Mouse (Mus musculus): Measurements from ENCODE around the gene Pik3r6. TPM values are rescaled to one million over a fixed set of nuclear protein-coding genes. Genes with fewer than 3 reads are reported as not detected.

Pik3r6 gene
- polyA plus RNA-seq, 1 experiment from 2014 or later, result 1.6 TPM

DNA sequence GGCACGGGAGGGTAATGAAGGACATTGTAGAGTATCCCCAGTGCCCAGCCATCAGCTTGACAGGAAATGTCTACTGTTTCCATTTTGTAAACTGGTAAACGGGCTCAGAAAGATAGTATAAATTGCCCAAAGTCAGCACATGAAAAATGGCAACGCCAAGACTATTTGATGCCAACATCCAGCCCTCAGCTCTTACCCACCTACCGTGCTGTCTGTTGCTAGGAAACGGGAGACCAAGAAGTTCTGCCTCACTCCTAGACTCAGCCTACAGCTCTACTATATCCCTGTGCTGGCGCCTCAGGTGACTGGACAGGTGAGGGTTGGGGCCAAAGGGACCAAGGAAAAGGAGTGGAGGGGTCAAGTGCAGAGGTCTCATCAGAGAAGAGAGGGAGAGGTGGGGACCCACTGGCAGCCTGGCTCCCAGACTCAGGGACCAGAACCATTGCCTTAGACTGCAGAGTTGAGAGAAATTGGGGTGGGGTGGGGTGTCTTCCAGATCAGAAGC lies 31.2 kb downstream of the Pik3r6 start:
- Histone ChIP-seq H3K9me3 (replicated peaks) (no peaks in the 10 kb centered on the region), H3K4me3 (replicated peaks) (no peak overlapping the region), H3K9ac (no peak overlapping the region), H3K27ac (no peak overlapping the region), H3K36me3 (no peaks in the 10 kb centered on the region), H3K4me2 (no peak overlapping the region), H3K4me1 (replicated peaks) (no peaks in the 10 kb centered on the region), H3K27me3 (no peaks in the 10 kb centered on the region)
- WGBS (ENCODE audit: insufficient replicate concordance), result 63% methylated on average over 6 of the region's 6 CpGs
- ATAC-seq (ENCODE audit: low read depth) (no peak), DNase-seq (no peak)

- Histone ChIP-seq H3K9me3 (replicated peaks) (no peaks in the 10 kb centered on the region), H3K9ac (no peak overlapping the region), H3K36me3 (no peaks in the 10 kb centered on the region), H3K27ac (no peak overlapping the region), H3K4me2 (no peak overlapping the region), H3K27me3 (no peaks in the 10 kb centered on the region), H3K4me3 (replicated peaks) (no peak overlapping the region), H3K4me1 (replicated peaks) (no peaks in the 10 kb centered on the region)
- DNase-seq (no peak), ATAC-seq (ENCODE audit: low read depth) (no peak)
- 59% methylated on average over 4 of the region's 4 CpGs for WGBS (ENCODE audit: insufficient replicate concordance)
These were observed 33.2 kb downstream of the Pik3r6 start for GRCm38 (mm10) chr11:68536026-68536425.

- DNase-seq (no peak), ATAC-seq (ENCODE audit: low read depth) (no peak)
- Histone ChIP-seq H3K4me3 (replicated peaks) (no peak overlapping the region), H3K27me3 (no peaks in the 10 kb centered on the region), H3K4me2 (no peak overlapping the region), H3K36me3 (no peaks in the 10 kb centered on the region), H3K27ac (no peak overlapping the region), H3K9ac (no peak overlapping the region), H3K4me1 (replicated peaks) (no peaks in the 10 kb centered on the region), H3K9me3 (replicated peaks) (no peaks in the 10 kb centered on the region)
- WGBS (ENCODE audit: insufficient replicate concordance), result 42% methylated on average over 4 of the region's 4 CpGs
These were observed 33.6 kb downstream of the Pik3r6 start for GRCm38 (mm10) chr11:68536465-68536864.

DNA sequence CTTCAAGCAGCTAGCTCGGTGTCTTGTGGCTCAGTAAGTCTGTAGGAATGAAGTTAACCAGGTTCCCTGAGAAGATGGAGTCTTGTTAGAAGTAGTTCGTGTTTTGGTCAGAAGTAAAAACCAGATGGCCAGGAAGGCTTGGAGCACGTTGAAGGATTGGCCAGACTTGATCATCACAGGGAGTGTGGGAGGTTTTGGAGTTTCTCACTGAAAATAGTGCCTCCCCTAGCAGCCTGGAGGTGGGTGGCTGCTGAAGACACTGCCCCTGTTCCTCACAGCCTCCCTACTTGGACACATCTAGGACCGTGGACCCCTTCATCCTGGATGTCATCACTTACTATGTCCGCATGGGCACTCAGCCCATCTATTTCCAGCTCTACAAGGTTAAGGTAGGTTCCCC lies 36.8 kb downstream of the Pik3r6 start:
- Histone ChIP-seq H3K27ac (no peak overlapping the region), H3K27me3 (no peaks in the 10 kb centered on the region), H3K4me1 (replicated peaks) (no peaks in the 10 kb centered on the region), H3K4me3 (replicated peaks) (no peak overlapping the region), H3K36me3 (no peaks in the 10 kb centered on the region), H3K9ac (no peak overlapping the region), H3K9me3 (replicated peaks) (no peaks in the 10 kb centered on the region), H3K4me2 (no peak overlapping the region)
- ATAC-seq (ENCODE audit: low read depth) (no peak), DNase-seq (no peak)
- WGBS (ENCODE audit: insufficient replicate concordance), result 52% methylated on average over 5 of the region's 5 CpGs

DNA sequence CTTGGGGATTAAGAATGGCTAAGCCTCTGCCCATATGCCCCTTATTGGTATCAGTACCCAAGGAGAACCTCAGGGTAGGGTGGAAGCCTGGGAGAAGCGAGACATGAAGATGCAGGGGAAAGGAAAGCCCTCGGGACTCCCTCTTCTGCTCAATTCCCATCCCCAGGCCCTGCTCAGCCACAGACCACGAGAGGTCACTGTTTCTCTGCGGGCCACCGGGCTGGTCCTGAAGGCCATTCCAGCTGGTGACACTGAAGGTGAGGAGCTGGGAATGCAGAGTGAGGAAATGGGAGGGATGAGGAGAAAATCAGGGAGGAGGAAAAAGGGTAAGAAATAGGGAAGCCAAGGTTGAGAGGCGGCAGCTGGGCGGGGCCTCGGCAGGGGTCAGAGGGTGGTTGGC lies 41.7 kb downstream of the Pik3r6 start:
- whole genome bisulfite sequencing (ENCODE audit: insufficient replicate concordance), result 22% methylated on average over 8 of the region's 8 CpGs
- Histone ChIP-seq H3K4me2 (no peak overlapping the region), H3K36me3 (no peaks in the 10 kb centered on the region), H3K9ac (no peak overlapping the region), H3K4me1 (replicated peaks) (no peaks in the 10 kb centered on the region), H3K27ac (no peak overlapping the region), H3K4me3 (replicated peaks) (no peak overlapping the region), H3K9me3 (replicated peaks) (no peaks in the 10 kb centered on the region), H3K27me3 (no peaks in the 10 kb centered on the region)
- no peak for ATAC-seq (ENCODE audit: low read depth)
- no peak for DNase-seq

DNA sequence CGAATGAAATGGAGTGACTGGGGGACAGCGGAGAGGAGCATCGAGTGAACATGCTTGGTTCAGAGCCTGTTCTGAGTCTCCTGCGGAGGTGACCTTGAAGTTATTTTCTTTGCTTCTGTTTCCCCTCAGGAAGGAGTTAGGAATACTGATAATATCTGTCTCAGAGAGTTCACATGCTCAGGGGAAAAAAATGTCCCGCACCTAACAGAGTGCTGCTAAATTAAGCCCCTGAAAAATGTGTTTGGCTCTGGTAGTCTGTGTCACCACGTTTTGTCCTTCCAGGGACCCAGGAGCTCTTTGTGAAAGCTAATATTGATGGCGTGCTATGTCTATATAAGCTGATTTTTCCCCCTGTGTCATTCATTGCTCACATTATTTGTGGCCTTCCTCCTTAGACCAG lies 42.4 kb downstream of the Pik3r6 start:
- Histone ChIP-seq H3K27ac (no peak overlapping the region), H3K4me3 (replicated peaks) (no peak overlapping the region), H3K36me3 (no peaks in the 10 kb centered on the region), H3K4me1 (replicated peaks) (no peaks in the 10 kb centered on the region), H3K9ac (no peak overlapping the region), H3K27me3 (no peaks in the 10 kb centered on the region), H3K9me3 (replicated peaks) (no peaks in the 10 kb centered on the region), H3K4me2 (no peak overlapping the region)
- no peak for ATAC-seq (ENCODE audit: low read depth)
- WGBS (ENCODE audit: insufficient replicate concordance), result 41% methylated on average over 7 of the region's 7 CpGs
- no peak for DNase-seq

DNA sequence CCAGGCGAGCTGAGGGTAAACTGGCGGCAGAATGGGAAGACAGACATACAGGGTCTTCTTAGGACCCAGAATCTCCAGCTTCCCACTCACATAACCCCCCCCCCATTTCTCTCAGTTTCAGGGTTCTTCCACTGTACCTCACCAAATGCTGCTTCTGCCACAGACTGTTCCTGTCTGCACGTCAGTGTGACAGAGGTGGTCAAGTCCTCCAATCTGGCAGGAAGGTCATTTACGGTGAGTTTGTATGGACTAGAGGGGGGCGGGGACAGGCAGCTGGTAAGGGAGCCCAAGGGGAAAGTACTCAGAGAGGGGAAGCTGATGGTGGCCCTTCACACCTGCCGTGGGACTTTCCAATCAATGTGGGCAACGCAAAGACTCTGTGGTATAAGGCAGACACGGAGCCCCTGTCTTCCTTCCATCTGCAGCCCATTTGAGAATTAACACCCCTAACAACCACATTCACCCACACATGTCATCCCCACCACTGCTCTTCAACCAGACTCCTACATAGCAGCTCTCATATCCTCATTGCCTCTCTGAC lies 42.9 kb downstream of the Pik3r6 start:
- Histone ChIP-seq H3K9me3 (replicated peaks) (no peaks in the 10 kb centered on the region), H3K4me3 (replicated peaks) (no peak overlapping the region), H3K27ac (no peak overlapping the region), H3K27me3 (no peaks in the 10 kb centered on the region), H3K4me2 (no peak overlapping the region), H3K9ac (no peak overlapping the region), H3K4me1 (replicated peaks) (no peaks in the 10 kb centered on the region), H3K36me3 (no peaks in the 10 kb centered on the region)
- 65% methylated on average over 8 of the region's 8 CpGs for WGBS (ENCODE audit: insufficient replicate concordance)
- DNase-seq, result no peak
- no peak for ATAC-seq (ENCODE audit: low read depth)

DNA sequence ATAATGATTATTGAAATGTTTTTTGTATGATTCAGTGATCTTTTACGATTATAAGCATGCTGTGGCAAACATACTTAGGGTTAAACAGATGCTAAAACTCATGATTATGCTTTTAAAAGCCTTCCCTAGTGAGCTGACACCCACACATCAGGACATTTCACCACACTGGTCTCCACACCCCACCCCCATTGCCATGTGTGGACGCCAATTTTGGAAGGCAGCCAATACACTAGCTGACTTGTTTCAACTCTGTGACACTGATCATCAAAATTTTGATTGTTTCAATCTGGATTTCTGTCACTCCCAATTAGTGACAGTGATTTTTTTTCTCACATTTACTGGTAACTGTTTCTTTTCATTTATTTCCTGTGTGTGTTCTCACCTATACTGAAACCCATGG lies 44.7 kb downstream of the Pik3r6 start:
- no peak overlapping the region for H3K27ac ChIP-seq
- H3K4me1 ChIP-seq (replicated peaks), result no peaks in the 10 kb centered on the region
- H3K4me3 ChIP-seq (replicated peaks), result no peak overlapping the region
- H3K27me3 ChIP-seq, result no peaks in the 10 kb centered on the region
- H3K9me3 ChIP-seq (replicated peaks), result no peaks in the 10 kb centered on the region
- H3K9ac ChIP-seq, result no peak overlapping the region
- no peak for ATAC-seq (ENCODE audit: low read depth)
- DNase-seq, result no peak
- H3K36me3 ChIP-seq, result no peaks in the 10 kb centered on the region
- no peak overlapping the region for H3K4me2 ChIP-seq
- WGBS (ENCODE audit: insufficient replicate concordance), result 48% methylated on average over 2 of the region's 2 CpGs

DNA sequence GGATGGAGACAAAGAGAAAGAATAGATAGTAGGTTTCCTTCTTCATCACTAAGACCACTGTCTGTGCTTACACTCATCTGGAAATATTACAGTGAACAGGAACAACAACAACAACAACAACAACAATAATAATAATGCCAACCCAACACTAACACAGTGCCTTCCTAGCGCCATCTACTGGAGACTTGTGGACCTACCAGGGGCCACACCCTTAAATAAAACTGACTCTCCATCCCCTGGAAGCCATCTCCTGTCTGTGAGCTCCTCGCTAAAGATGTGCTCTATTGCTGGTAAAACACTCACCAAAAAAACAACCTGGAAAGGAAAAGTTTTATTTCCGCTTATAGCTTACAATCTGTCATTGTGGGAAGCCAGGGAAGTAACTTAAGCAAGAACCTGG lies 46.8 kb downstream of the Pik3r6 start:
- H3K36me3 ChIP-seq, result no peaks in the 10 kb centered on the region
- no peak for DNase-seq
- H3K27ac ChIP-seq, result no peak overlapping the region
- H3K4me3 ChIP-seq (replicated peaks), result no peak overlapping the region
- H3K4me1 ChIP-seq (replicated peaks), result no peaks in the 10 kb centered on the region
- 44% methylated on average over 3 of the region's 3 CpGs for WGBS (ENCODE audit: insufficient replicate concordance)
- no peaks in the 10 kb centered on the region for H3K27me3 ChIP-seq
- no peak for ATAC-seq (ENCODE audit: low read depth)
- H3K9me3 ChIP-seq (replicated peaks), result no peaks in the 10 kb centered on the region
- H3K4me2 ChIP-seq, result no peak overlapping the region
- H3K9ac ChIP-seq, result no peak overlapping the region

- H3K4me1 ChIP-seq (replicated peaks), result no peaks in the 10 kb centered on the region
- DNase-seq, result no peak
- H3K36me3 ChIP-seq, result no peaks in the 10 kb centered on the region
- WGBS (ENCODE audit: insufficient replicate concordance), result 41% methylated on average over 4 of the region's 4 CpGs
- no peak overlapping the region for H3K9ac ChIP-seq
- no peak overlapping the region for H3K27ac ChIP-seq
- H3K9me3 ChIP-seq (replicated peaks), result no peaks in the 10 kb centered on the region
- H3K27me3 ChIP-seq, result no peaks in the 10 kb centered on the region
- no peak overlapping the region for H3K4me3 ChIP-seq (replicated peaks)
- no peak overlapping the region for H3K4me2 ChIP-seq
- ATAC-seq (ENCODE audit: low read depth), result no peak
These were observed 47.5 kb downstream of the Pik3r6 start for GRCm38 (mm10) chr11:68550358-68550757.

DNA sequence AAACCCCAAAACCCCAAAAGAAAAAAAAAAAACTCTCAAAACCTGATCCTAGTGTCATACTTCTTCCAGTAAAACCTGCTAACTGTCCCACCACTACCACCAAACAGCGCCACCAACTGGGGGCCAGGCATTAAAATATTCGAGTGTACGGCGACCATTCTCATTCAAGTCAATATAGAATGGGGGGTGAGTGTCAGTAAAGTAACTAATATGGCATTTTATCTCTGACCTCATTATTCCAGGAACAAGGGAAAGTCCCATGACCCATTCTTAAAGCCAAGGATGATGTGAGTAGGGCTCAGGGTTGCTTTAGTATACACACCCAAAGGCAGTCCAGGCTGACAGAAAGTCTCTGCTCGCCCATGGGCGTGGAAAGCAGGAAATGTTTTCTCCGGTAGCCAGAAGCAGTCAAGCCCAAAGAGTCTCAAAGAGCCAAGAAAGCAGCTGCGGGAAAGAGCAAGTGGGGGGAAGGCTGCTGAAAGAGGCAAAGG lies 51.2 kb downstream of the Pik3r6 start:
- no peak overlapping the region for H3K27ac ChIP-seq
- no peak overlapping the region for H3K4me3 ChIP-seq (replicated peaks)
- DNase-seq (no peak), ATAC-seq (ENCODE audit: low read depth) (no peak)
- H3K9me3 ChIP-seq (replicated peaks), result no peaks in the 10 kb centered on the region
- H3K27me3 ChIP-seq, result peaks cover 7% of the 10 kb centered on the region
- no peak overlapping the region for H3K4me2 ChIP-seq
- no peaks in the 10 kb centered on the region for H3K4me1 ChIP-seq (replicated peaks)
- H3K36me3 ChIP-seq, result no peaks in the 10 kb centered on the region
- no peak overlapping the region for H3K9ac ChIP-seq
- WGBS (ENCODE audit: insufficient replicate concordance), result 35% methylated on average over 8 of the region's 8 CpGs

- no peak within 1 kb of the TSS for H3K27ac ChIP-seq
- WGBS (ENCODE audit: insufficient replicate concordance), result 17% methylated on average over 37 of the region's 37 CpGs
- ATAC-seq (ENCODE audit: low read depth) (no peak), DNase-seq (no peak)
- no peaks in the 10 kb centered on the region for H3K36me3 ChIP-seq
- no peak within 1 kb of the TSS for H3K9ac ChIP-seq
- H3K27me3 ChIP-seq, result peaks cover 7% of the 10 kb centered on the region
- no peaks in the 10 kb centered on the region for H3K4me1 ChIP-seq (replicated peaks)
- H3K9me3 ChIP-seq (replicated peaks), result no peaks in the 10 kb centered on the region
- no peak within 1 kb of the TSS for H3K4me2 ChIP-seq
- H3K4me3 ChIP-seq (replicated peaks), result no peak within 1 kb of the TSS
These were observed 53.2 kb downstream of the Pik3r6 start, which contains the start of gene Mfsd6l for GRCm38 (mm10) chr11:68555918-68556584. Gene Mfsd6l (plus strand): TSS chr11:68556186.
